Mouse (Mus musculus): ENCODE measurements around the gene Grb7. TPM values are rescaled to one million over a fixed set of nuclear protein-coding genes. Genes with fewer than 3 reads are reported as not detected.

Grb7 gene
- polyA plus RNA-seq, 2 experiments, result 8.1 to 9.1 TPM

GRCm38 (mm10) chr11:98504926-98505325 is 58.7 kb downstream of the Grb7 start:
- WGBS, result 46% methylated on average over 3 of the region's 3 CpGs
- TF ChIP-seq POLR2A (IDR thresholded peaks at IDR 0.05; ENCODE audit: borderline replicate concordance, extremely low read depth, insufficient read depth, insufficient read length), result no peak
- H3K4me2 ChIP-seq (replicated peaks; ENCODE audit: low read depth, low read length, severe bottlenecking), result no peak overlapping the region
- ATAC-seq (ENCODE audit: low FRiP score, low read depth) (no peak), DNase-seq (ENCODE audit: low spot score) (no peak)
- H3K36me3 ChIP-seq (ENCODE audit: control insufficient read depth, insufficient read depth, low read length), result no peaks in the 10 kb centered on the region
- H3K9me3 ChIP-seq (ENCODE audit: control insufficient read depth, low read length), result no peaks in the 10 kb centered on the region
- no peak overlapping the region for H3K9ac ChIP-seq (ENCODE audit: low read depth, low read length, severe bottlenecking)
- no peak overlapping the region for H3K27ac ChIP-seq (replicated peaks; ENCODE audit: low read depth, low read length)
- H3K27me3 ChIP-seq (ENCODE audit: control insufficient read depth, insufficient read depth, low read length), result no peaks in the 10 kb centered on the region
- H3K4me1 ChIP-seq (ENCODE audit: control insufficient read depth, insufficient read depth, low read length), result no peaks in the 10 kb centered on the region
- H3K4me3 ChIP-seq (replicated peaks; ENCODE audit: low read length), result no peak overlapping the region

Other genes with a start within 250 kb of the Grb7 start
- 25.7 and 27.0 TPM in 2 replicates for gene Cdk12, start 243.3 kb upstream of the Grb7 start, polyA plus RNA-seq (2012; rRNA removed)
- 13.6 and 14.5 TPM in 2 replicates for gene Cdk12, start 243.3 kb upstream of the Grb7 start, polyA plus RNA-seq (2014; fragmentation: Nextera tagmentation; extraction: Ambion mirVana)
- 0.14 and 0.52 TPM in 2 replicates for gene Neurod2, start 116.7 kb upstream of the Grb7 start, polyA plus RNA-seq (2012; rRNA removed)
- gene Neurod2, start 116.7 kb upstream of the Grb7 start, polyA plus RNA-seq (2014; fragmentation: Nextera tagmentation; extraction: Ambion mirVana), result not detected in 2 replicates
- 3.5 and 3.6 TPM in 2 replicates for gene Ppp1r1b, start 98.0 kb upstream of the Grb7 start, polyA plus RNA-seq (2012; rRNA removed)
- 2.9 and 3.6 TPM in 2 replicates for gene Ppp1r1b, start 98.0 kb upstream of the Grb7 start, polyA plus RNA-seq (2014; fragmentation: Nextera tagmentation; extraction: Ambion mirVana)
- gene Stard3, start 88.0 kb upstream of the Grb7 start, polyA plus RNA-seq (2012; rRNA removed), result 78.2 and 116 TPM in 2 replicates
- 36.9 and 42.6 TPM in 2 replicates for gene Stard3, start 88.0 kb upstream of the Grb7 start, polyA plus RNA-seq (2014; fragmentation: Nextera tagmentation; extraction: Ambion mirVana)
- gene Tcap, start 62.6 kb upstream of the Grb7 start, polyA plus RNA-seq (2012; rRNA removed), result 12.3 and 13.2 TPM in 2 replicates
- gene Tcap, start 62.6 kb upstream of the Grb7 start, polyA plus RNA-seq (2014; fragmentation: Nextera tagmentation; extraction: Ambion mirVana), result 10.9 and 18.1 TPM in 2 replicates
- 1.4 and 2.2 TPM in 2 replicates for gene Pnmt, start 59.9 kb upstream of the Grb7 start, polyA plus RNA-seq (2012; rRNA removed)
- gene Pnmt, start 59.9 kb upstream of the Grb7 start, polyA plus RNA-seq (2014; fragmentation: Nextera tagmentation; extraction: Ambion mirVana), result 0.51 and 1.3 TPM in 2 replicates
- gene Pgap3, start 45.9 kb upstream of the Grb7 start, polyA plus RNA-seq (2012; rRNA removed), result 19.2 and 24.2 TPM in 2 replicates
- gene Pgap3, start 45.9 kb upstream of the Grb7 start, polyA plus RNA-seq (2014; fragmentation: Nextera tagmentation; extraction: Ambion mirVana), result 9.2 and 11.4 TPM in 2 replicates
- gene Erbb2, start 33.9 kb upstream of the Grb7 start, polyA plus RNA-seq (2012; rRNA removed), result 51.1 and 64.3 TPM in 2 replicates
- 73.6 and 79.7 TPM in 2 replicates for gene Erbb2, start 33.9 kb upstream of the Grb7 start, polyA plus RNA-seq (2014; fragmentation: Nextera tagmentation; extraction: Ambion mirVana)
- 44.8 and 48.5 TPM in 2 replicates for gene Mien1, start 7.4 kb upstream of the Grb7 start, polyA plus RNA-seq (2012; rRNA removed)
- 84.8 and 86.8 TPM in 2 replicates for gene Mien1, start 7.4 kb upstream of the Grb7 start, polyA plus RNA-seq (2014; fragmentation: Nextera tagmentation; extraction: Ambion mirVana)
- gene Ikzf3, start 99.6 kb downstream of the Grb7 start, polyA plus RNA-seq (2012; rRNA removed), result 0.45 and 0.46 TPM in 2 replicates
- gene Ikzf3, start 99.6 kb downstream of the Grb7 start, polyA plus RNA-seq (2014; fragmentation: Nextera tagmentation; extraction: Ambion mirVana), result 0.23 and 0.61 TPM in 2 replicates
- gene Zpbp2, start 104.7 kb downstream of the Grb7 start, polyA plus RNA-seq (2012; rRNA removed), result 0.43 TPM in 1 of 2 replicates, not detected in the other
- gene Zpbp2, start 104.7 kb downstream of the Grb7 start, polyA plus RNA-seq (2014; fragmentation: Nextera tagmentation; extraction: Ambion mirVana), result 0.21 TPM in 1 of 2 replicates, not detected in the other
- gene Ormdl3, start 141.0 kb downstream of the Grb7 start, polyA plus RNA-seq (2012; rRNA removed), result 76.8 and 86.6 TPM in 2 replicates
- 12.9 and 13.7 TPM in 2 replicates for gene Ormdl3, start 141.0 kb downstream of the Grb7 start, polyA plus RNA-seq (2014; fragmentation: Nextera tagmentation; extraction: Ambion mirVana)
- not detected in 2 replicates for gene Lrrc3c, start 151.9 kb downstream of the Grb7 start, polyA plus RNA-seq (2012; rRNA removed)
- not detected in 2 replicates for gene Lrrc3c, start 151.9 kb downstream of the Grb7 start, polyA plus RNA-seq (2014; fragmentation: Nextera tagmentation; extraction: Ambion mirVana)
- 0.12 and 0.31 TPM in 2 replicates for gene Gm12355, start 179.3 kb downstream of the Grb7 start, polyA plus RNA-seq (2012; rRNA removed)
- 0.69 and 1.3 TPM in 2 replicates for gene Gm12355, start 179.3 kb downstream of the Grb7 start, polyA plus RNA-seq (2014; fragmentation: Nextera tagmentation; extraction: Ambion mirVana)
- gene Gsdma3, start 180.0 kb downstream of the Grb7 start, polyA plus RNA-seq (2012; rRNA removed), result not detected in 2 replicates
- gene Gsdma3, start 180.0 kb downstream of the Grb7 start, polyA plus RNA-seq (2014; fragmentation: Nextera tagmentation; extraction: Ambion mirVana), result not detected in 2 replicates
- not detected in 2 replicates for gene Gsdma2, start 200.4 kb downstream of the Grb7 start, polyA plus RNA-seq (2012; rRNA removed)
- gene Gsdma2, start 200.4 kb downstream of the Grb7 start, polyA plus RNA-seq (2014; fragmentation: Nextera tagmentation; extraction: Ambion mirVana), result not detected in 2 replicates
- gene Gsdma, start 218.0 kb downstream of the Grb7 start, polyA plus RNA-seq (2012; rRNA removed), result 0.14 and 0.16 TPM in 2 replicates
- 0.47 and 0.55 TPM in 2 replicates for gene Gsdma, start 218.0 kb downstream of the Grb7 start, polyA plus RNA-seq (2014; fragmentation: Nextera tagmentation; extraction: Ambion mirVana)
- gene Psmd3, start 236.2 kb downstream of the Grb7 start, polyA plus RNA-seq (2012; rRNA removed), result 208 and 228 TPM in 2 replicates
- 141 and 145 TPM in 2 replicates for gene Psmd3, start 236.2 kb downstream of the Grb7 start, polyA plus RNA-seq (2014; fragmentation: Nextera tagmentation; extraction: Ambion mirVana)